Mouse (Mus musculus) ES-Bruce4 (cell line): ENCODE data around the gene Rab5if.

Experiments used
- CTCF ChIP-seq: IDR thresholded peaks from one replicate; pipeline ENCODE4 v1.8.1; 2011; ENCODE audit warnings: low read depth, low read length
- EP300 ChIP-seq: IDR thresholded peaks from 2 replicates; pipeline ENCODE4 v1.6.1; 2011; ENCODE audit warnings: low read depth, low read length; ENCODE audit not compliant: insufficient read depth
- POLR2A ChIP-seq: IDR thresholded peaks from one replicate; pipeline ENCODE4 v1.8.1; 2011; ENCODE audit warnings: low read length; ENCODE audit not compliant: insufficient read depth

DNA sequence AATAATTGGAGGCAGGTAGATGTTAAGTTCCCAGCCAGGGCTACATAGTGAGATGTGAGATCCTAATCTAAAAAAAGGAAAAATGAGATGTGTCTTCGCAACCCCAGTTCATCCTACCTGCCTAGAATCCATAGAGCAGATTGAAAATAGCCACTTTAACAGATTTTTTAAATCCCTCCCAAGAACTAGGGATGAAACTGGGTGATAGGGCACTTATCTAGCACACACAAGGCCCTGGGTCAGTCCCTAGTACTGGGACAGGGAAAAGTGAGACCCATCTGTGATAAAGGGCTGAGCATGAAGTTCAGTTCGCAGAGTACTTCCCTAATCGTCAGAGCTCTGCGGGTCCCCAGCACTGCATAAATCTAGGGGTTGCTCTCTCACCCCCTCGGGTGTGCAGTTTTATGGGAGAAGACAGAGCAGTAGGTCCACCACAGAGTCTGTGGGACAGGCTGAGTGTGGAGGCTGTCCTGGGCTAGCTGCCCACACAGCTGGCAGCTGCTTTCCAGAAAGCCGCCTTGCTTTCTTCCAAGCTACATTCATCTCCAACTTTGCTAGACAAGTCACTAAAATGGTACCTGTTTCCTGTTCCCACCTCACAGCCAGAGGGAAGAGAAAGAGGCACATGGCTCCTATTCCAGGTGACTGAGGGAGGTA lies 14.3 kb upstream of the Rab5if start:
- no peak for TF ChIP-seq POLR2A
- TF ChIP-seq CTCF, result no peak
- no peak for TF ChIP-seq EP300
